Comparison of ENCODE assay signal across 21 mouse cellular contexts in the genomic region with DNA sequence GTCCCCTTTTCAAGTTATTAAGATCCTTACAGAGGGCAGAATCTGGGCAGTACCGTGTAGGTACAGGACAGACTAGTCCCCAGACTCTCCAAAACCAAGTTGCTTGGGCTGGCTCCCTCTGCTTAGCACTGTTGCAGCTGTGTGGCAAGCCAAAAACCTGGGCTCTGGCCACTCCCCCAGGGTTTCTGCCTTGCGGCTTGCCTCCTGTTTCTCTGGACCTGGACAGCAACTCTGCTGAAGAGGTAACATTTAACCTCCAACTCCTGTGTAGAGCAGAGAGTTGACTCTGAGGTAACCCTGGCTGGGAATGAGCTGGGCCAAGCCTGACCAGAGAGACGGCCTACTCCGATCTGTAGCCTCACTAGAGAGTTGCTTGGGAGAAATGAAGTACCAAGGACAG. TPM values are rescaled to one million over a fixed set of nuclear protein-coding genes. Genes with fewer than 3 reads are reported as not detected.
"Had no signal": no experiment of that assay in that cellular context is flagged by ENCODE, and none has a peak within 500 bp of the region (broad histone marks: within the 10 kb centered on the region; RNA-seq: fewer than 3 reads in every experiment).

No protein-coding gene starts in this region.

- H3K4me2 ChIP-seq: limb, embryonic 15.5 days; midbrain, embryonic 12.5 days; neural tube, embryonic 15.5 days had no signal

- DNase-seq: lung, adult 18-20 months; right cerebral cortex, adult 18-20 months; right cerebral cortex, postnatal 25 days; thymus, postnatal 36 days had no signal

- H3K9ac ChIP-seq: limb, embryonic 15.5 days; liver, embryonic 14.5 days; midbrain, embryonic 12.5 days; neural tube, embryonic 15.5 days had no signal

- H3K4me3 ChIP-seq: limb, embryonic 15.5 days; midbrain, embryonic 12.5 days; neural tube, embryonic 15.5 days had no signal

- H3K27ac ChIP-seq: limb, embryonic 15.5 days; liver, embryonic 14.5 days; midbrain, embryonic 12.5 days; neural tube, embryonic 15.5 days had no signal

- ATAC-seq: intestine, embryonic 16.5 days; midbrain, embryonic 16.5 days had no signal

- H3K9me3 ChIP-seq: limb, embryonic 15.5 days; midbrain, embryonic 12.5 days; neural tube, embryonic 15.5 days had no signal

RNA-seq across cellular contexts. Expression of gene Gbx1, which starts 24.2 kb away (rescaled TPM):
- total RNA-seq: layer of hippocampus, adult 8-10 months; layer of hippocampus, postnatal 14 days; megakaryocyte-erythroid progenitor cell, adult 5-6 weeks had no signal
- polyA plus RNA-seq: liver, embryonic 14.5 days; lung, embryonic 16.5 days; small intestine, adult 2 months; stomach, embryonic 16.5 days; thymus, postnatal 0 days had no signal

RNA-seq across cellular contexts. Expression of gene Asb10, which starts 38.0 kb away (rescaled TPM):
- total RNA-seq: left cerebral cortex, adult 18-20 months; left cerebral cortex, postnatal 25 days; megakaryocyte-erythroid progenitor cell, adult 5-6 weeks had no signal
- polyA plus RNA-seq: midbrain, embryonic 16.5 days had no signal

RNA-seq across cellular contexts. Expression of gene 4931409K22Rik, which starts 53.8 kb away (rescaled TPM):
- total RNA-seq: layer of hippocampus, postnatal 14 days; left cerebral cortex, adult 18-20 months; left cerebral cortex, postnatal 25 days; megakaryocyte-erythroid progenitor cell, adult 5-6 weeks had no signal
- polyA plus RNA-seq: intestine, embryonic 16.5 days; large intestine, adult 2 months; limb, embryonic 11.5 days; liver, embryonic 14.5 days; lung, embryonic 16.5 days; small intestine, adult 2 months; thymus, postnatal 0 days had no signal
